Mouse (Mus musculus) right cerebral cortex, postnatal 14 days (tissue): ENCODE data around the gene Ddx39.

Source experiments
- DNase-seq: peaks from one replicate; pipeline ENCODE4 v3.0.0; 2022

Ddx39 gene

GRCm38 (mm10) chr8:83770669-83771068 is 55.7 kb downstream of the Ddx39 start:
- DNase-seq: no peak

- DNase-seq: no peak
Measured at GRCm38 (mm10) chr8:83771791-83772190, 56.8 kb downstream of the Ddx39 start.

DNA sequence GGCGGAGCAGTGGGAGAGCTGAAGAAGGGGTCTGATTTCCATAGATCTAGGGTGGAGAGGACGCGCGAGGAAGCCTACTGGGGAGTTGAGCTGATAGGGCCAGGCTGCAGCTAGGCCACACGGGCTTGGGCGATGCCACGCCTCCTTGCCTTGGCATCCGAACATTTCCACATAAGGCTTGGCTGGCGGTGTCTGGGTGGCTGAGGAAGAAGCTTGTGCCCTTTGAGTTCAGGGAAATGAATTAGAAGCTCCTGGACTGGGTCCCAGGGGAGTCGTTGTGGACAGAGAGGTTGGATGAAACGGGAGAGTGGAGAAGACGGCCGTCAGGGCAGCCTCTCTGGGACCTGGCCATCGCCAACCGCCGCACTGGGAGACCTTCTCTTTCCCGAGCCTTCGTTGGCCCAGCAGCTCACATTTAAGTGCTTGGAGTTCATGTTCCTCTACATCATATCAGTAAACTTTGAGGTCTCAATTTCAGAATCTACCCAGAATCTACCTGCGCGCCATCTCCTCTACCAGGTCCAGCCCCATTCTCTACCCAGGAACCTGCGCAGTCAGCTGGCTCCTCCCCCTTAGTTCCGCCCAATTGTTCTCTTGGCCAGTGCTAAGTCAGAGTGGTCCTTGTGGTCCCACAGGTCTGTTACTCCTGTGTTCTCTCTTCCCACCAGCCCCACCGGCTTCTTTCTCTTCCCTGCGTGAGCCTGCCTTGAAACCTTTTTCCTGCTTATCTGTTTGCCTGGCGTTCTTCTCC is 57.9 kb downstream of the Ddx39 start:
- no peak for DNase-seq

GRCm38 (mm10) chr8:83773452-83773846 is 58.5 kb downstream of the Ddx39 start:
- DNase-seq: no peak

DNA sequence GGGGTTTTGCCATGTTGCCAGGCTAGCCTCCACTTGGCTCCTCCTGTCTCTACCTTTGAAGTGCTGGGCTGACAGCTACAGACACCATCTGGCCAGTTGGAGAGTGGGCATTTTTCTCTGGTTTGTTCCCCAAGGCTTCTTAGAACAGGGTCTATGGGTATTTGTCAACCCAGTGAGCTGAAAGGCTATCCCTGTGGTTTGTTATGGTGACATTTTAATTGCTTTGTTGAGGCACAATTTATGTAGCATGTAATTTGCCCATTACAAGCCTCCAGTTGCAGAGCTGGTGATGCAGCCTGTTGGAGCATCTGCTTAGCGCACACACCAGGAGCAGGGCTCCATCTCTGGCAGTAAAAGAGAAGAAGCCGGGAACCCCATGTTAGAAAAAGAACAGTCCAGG is 59.2 kb downstream of the Ddx39 start:
- no peak for DNase-seq
